Mouse (Mus musculus): ENCODE results near the gene Psg18. TPM values are rescaled to one million over a fixed set of nuclear protein-coding genes. Genes with fewer than 3 reads are reported as not detected.
"Not testable (repeated sequence)": the region's sequence is repeated elsewhere in the genome, so short reads cannot be mapped to it uniquely, and the experiment has no call there.

The Psg18 gene
- not detected in 2 replicates for polyA plus RNA-seq (2016; fragmentation: Nextera tagmentation; extraction: Ambion mirVana)

GRCm38 (mm10) chr7:18354909-18355308 lies at the start of gene Psg18:
TSS of gene Psg18 (minus strand) at chr7:18355009.
- H3K9ac ChIP-seq; ATAC-seq (ENCODE audit: insufficient number of reproducible peaks, low FRiP score); H3K36me3 ChIP-seq; H3K27me3 ChIP-seq (replicated peaks); H3K4me1 ChIP-seq (replicated peaks); H3K4me3 ChIP-seq; H3K27ac ChIP-seq (ENCODE audit: poor library complexity, severe bottlenecking); H3K4me2 ChIP-seq: not testable (repeated sequence)
- WGBS, result 69% methylated on average over 3 of the region's 3 CpGs
- H3K9me3 ChIP-seq (replicated peaks), result peaks cover 35% of the 10 kb centered on the region

- Histone ChIP-seq H3K4me3 (no peak overlapping the region), H3K9ac (no peak overlapping the region), H3K36me3 (no peaks in the 10 kb centered on the region), H3K4me2 (no peak overlapping the region), H3K27me3 (replicated peaks) (no peaks in the 10 kb centered on the region), H3K27ac (ENCODE audit: poor library complexity, severe bottlenecking) (no peak overlapping the region), H3K4me1 (replicated peaks) (no peaks in the 10 kb centered on the region), H3K9me3 (replicated peaks) (peaks cover 25% of the 10 kb centered on the region)
- ATAC-seq (ENCODE audit: insufficient number of reproducible peaks, low FRiP score), result no peak
- WGBS, result 35% methylated on average over 11 of the region's 11 CpGs
Observed at GRCm38 (mm10) chr7:18403407-18403806, 48.6 kb upstream of the Psg18 start.

- H3K36me3 ChIP-seq, result no peaks in the 10 kb centered on the region
- 32% methylated on average over 35 of the region's 35 CpGs for WGBS
- H3K9ac ChIP-seq, result no peak overlapping the region
- H3K4me1 ChIP-seq (replicated peaks), result no peaks in the 10 kb centered on the region
- H3K9me3 ChIP-seq (replicated peaks), result peaks cover 17% of the 10 kb centered on the region
- H3K4me3 ChIP-seq, result peak overlapping the region; percentile 7; the same call in 1 of the 2 replicates
- ATAC-seq (ENCODE audit: insufficient number of reproducible peaks, low FRiP score), result peak; percentile 66; the same call in 1 of the 2 replicates
- no peak overlapping the region for H3K27ac ChIP-seq (ENCODE audit: poor library complexity, severe bottlenecking)
- H3K4me2 ChIP-seq, result no peak overlapping the region
- no peaks in the 10 kb centered on the region for H3K27me3 ChIP-seq (replicated peaks)
Observed at GRCm38 (mm10) chr7:18402527-18403237, 47.9 kb upstream of the Psg18 start.

- H3K4me1 ChIP-seq (replicated peaks); H3K9ac ChIP-seq; H3K4me2 ChIP-seq; H3K27me3 ChIP-seq (replicated peaks); ATAC-seq (ENCODE audit: insufficient number of reproducible peaks, low FRiP score); H3K4me3 ChIP-seq; H3K36me3 ChIP-seq; H3K27ac ChIP-seq (ENCODE audit: poor library complexity, severe bottlenecking): not testable (repeated sequence)
- peaks cover 26% of the 10 kb centered on the region for H3K9me3 ChIP-seq (replicated peaks)
- WGBS, result 72% methylated on average over 4 of the region's 4 CpGs
Observed at GRCm38 (mm10) chr7:18391483-18391882, 36.7 kb upstream of the Psg18 start.

GRCm38 (mm10) chr7:18378295-18378694 lies 23.5 kb upstream of the Psg18 start:
- 36% methylated on average over 2 of the region's 2 CpGs for WGBS
- Histone ChIP-seq H3K36me3 (no peaks in the 10 kb centered on the region), H3K9ac (no peak overlapping the region), H3K27me3 (replicated peaks) (no peaks in the 10 kb centered on the region), H3K9me3 (replicated peaks) (peaks cover 41% of the 10 kb centered on the region), H3K4me2 (no peak overlapping the region), H3K27ac (ENCODE audit: poor library complexity, severe bottlenecking) (no peak overlapping the region), H3K4me3 (no peak overlapping the region), H3K4me1 (replicated peaks) (no peaks in the 10 kb centered on the region)
- no peak for ATAC-seq (ENCODE audit: insufficient number of reproducible peaks, low FRiP score)

- not testable (repeated sequence) for H3K36me3 ChIP-seq; H3K4me3 ChIP-seq; ATAC-seq (ENCODE audit: insufficient number of reproducible peaks, low FRiP score); H3K9ac ChIP-seq; H3K4me2 ChIP-seq; H3K27me3 ChIP-seq (replicated peaks); H3K4me1 ChIP-seq (replicated peaks); H3K27ac ChIP-seq (ENCODE audit: poor library complexity, severe bottlenecking)
- WGBS, result 65% methylated on average over 6 of the region's 6 CpGs
- peaks cover 33% of the 10 kb centered on the region for H3K9me3 ChIP-seq (replicated peaks)
Observed at GRCm38 (mm10) chr7:18335411-18335810, 19.4 kb downstream of the Psg18 start.

Other genes with a start within 250 kb of the Psg18 start
- gene Igfl3, start 178.5 kb downstream of the Psg18 start, polyA plus RNA-seq (2016; fragmentation: Nextera tagmentation; extraction: Ambion mirVana), result not detected in 2 replicates
- not detected in 2 replicates for gene Mill1, start 109.7 kb downstream of the Psg18 start, polyA plus RNA-seq (2016; fragmentation: Nextera tagmentation; extraction: Ambion mirVana)
- not detected in 2 replicates for gene Psg28, start 77.0 kb upstream of the Psg18 start, polyA plus RNA-seq (2016; fragmentation: Nextera tagmentation; extraction: Ambion mirVana)
- gene Psg26, start 129.2 kb upstream of the Psg18 start, polyA plus RNA-seq (2016; fragmentation: Nextera tagmentation; extraction: Ambion mirVana), result not detected in 2 replicates
- gene Psg25, start 177.3 kb upstream of the Psg18 start, polyA plus RNA-seq (2016; fragmentation: Nextera tagmentation; extraction: Ambion mirVana), result not detected in 2 replicates
- not detected in 2 replicates for gene Psg27, start 212.3 kb upstream of the Psg18 start, polyA plus RNA-seq (2016; fragmentation: Nextera tagmentation; extraction: Ambion mirVana)

All from heart, embryonic 12.5 days (tissue).